Mouse (Mus musculus): ENCODE measurements around the gene Gm5678. TPM values are rescaled to one million over a fixed set of nuclear protein-coding genes. Genes with fewer than 3 reads are reported as not detected.

The Gm5678 gene
- total RNA-seq (2017): not detected in 2 replicates

DNA sequence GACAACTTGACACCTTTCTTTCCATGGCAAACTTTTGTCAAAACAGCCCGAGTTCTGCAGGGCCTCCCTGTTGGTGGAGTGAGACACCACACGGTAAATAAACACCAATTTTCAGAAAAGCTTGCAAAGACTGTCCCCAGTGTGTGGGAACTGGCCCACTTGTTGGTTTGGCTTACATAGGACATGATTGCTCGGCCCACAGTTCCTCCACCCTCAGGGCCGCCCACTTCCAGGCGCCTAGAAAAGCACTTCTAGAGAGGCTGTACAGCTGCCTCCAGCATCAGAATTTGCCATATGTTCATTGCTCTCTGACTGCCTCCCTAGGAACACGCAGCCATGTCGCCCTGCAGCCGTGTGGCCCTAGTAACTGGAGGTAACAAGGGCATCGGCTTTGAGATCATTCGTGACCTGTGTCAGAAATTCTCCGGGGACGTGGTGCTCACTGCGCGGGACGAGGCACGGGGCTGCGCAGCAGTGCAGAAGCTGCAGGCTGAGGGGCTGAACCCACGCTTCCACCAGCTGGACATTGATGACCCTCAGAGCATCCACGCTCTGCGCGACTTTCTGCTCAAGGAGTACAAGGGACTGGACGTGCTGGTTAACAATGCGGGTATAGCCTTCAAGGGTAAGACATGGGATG is at the start of gene Gm5678:
Gene Gm5678 (plus strand): TSS at position 337 of the 640 bp plus-strand sequence.
- ATAC-seq (replicated peaks; ENCODE audit: low read depth, poor library complexity, severe bottlenecking): no peak

GRCm38 (mm10) chr16:93578346-93579005 is 49.4 kb upstream of the Gm5678 start:
- ATAC-seq (replicated peaks; ENCODE audit: low read depth, poor library complexity, severe bottlenecking): no peak

DNA sequence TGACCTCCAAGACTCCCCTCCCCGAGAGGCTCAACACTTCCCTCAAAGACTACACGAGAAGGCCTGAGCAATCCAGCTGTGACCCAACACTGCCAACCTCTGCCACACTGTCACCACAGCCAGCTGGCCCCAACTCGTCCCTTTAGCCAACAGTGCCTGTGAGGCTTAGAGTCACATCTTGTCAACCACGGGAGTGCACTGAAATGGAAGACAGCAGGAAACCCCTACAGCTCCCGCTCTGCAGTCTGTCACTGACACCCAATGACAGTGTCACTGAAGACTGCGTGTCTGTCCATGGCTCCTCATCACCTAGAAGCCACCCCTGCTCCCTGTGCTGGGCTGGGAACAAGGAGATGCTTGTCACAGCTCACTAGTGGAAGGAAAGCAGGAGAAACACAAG is 46.8 kb upstream of the Gm5678 start:
- no peak for ATAC-seq (replicated peaks; ENCODE audit: low read depth, poor library complexity, severe bottlenecking)

GRCm38 (mm10) chr16:93584976-93585702 is 42.8 kb upstream of the Gm5678 start:
- peak; percentile 43 for ATAC-seq (replicated peaks; ENCODE audit: low read depth, poor library complexity, severe bottlenecking)

GRCm38 (mm10) chr16:93585703-93586205 is 42.1 kb upstream of the Gm5678 start:
- ATAC-seq (replicated peaks; ENCODE audit: low read depth, poor library complexity, severe bottlenecking): peak; percentile 82

- ATAC-seq (replicated peaks; ENCODE audit: low read depth, poor library complexity, severe bottlenecking): peak; percentile 25
Measured at GRCm38 (mm10) chr16:93586382-93586781, 41.5 kb upstream of the Gm5678 start.

- ATAC-seq (replicated peaks; ENCODE audit: low read depth, poor library complexity, severe bottlenecking): no peak
Measured at GRCm38 (mm10) chr16:93588281-93588680, 39.6 kb upstream of the Gm5678 start.

DNA sequence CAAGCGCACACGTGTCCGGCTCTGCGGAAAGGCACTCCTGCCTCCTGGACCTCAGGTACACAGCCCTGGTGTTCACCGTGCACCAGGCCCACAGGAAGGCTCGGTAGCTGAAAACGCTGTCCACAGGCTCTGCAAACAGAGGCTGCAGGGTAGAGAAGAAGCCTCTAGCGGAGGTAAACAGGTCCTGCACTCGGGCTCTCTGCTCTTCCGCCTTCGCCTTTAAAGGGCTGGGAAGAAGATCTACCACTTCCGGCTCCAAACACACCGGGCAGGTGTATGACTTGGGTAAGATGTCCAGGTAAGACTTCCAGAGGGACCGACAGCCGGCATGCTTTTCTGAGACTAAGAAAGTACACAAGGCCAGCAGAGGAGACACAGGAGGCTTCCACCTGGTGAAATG is 37.0 kb upstream of the Gm5678 start:
- ATAC-seq (replicated peaks; ENCODE audit: low read depth, poor library complexity, severe bottlenecking): no peak

DNA sequence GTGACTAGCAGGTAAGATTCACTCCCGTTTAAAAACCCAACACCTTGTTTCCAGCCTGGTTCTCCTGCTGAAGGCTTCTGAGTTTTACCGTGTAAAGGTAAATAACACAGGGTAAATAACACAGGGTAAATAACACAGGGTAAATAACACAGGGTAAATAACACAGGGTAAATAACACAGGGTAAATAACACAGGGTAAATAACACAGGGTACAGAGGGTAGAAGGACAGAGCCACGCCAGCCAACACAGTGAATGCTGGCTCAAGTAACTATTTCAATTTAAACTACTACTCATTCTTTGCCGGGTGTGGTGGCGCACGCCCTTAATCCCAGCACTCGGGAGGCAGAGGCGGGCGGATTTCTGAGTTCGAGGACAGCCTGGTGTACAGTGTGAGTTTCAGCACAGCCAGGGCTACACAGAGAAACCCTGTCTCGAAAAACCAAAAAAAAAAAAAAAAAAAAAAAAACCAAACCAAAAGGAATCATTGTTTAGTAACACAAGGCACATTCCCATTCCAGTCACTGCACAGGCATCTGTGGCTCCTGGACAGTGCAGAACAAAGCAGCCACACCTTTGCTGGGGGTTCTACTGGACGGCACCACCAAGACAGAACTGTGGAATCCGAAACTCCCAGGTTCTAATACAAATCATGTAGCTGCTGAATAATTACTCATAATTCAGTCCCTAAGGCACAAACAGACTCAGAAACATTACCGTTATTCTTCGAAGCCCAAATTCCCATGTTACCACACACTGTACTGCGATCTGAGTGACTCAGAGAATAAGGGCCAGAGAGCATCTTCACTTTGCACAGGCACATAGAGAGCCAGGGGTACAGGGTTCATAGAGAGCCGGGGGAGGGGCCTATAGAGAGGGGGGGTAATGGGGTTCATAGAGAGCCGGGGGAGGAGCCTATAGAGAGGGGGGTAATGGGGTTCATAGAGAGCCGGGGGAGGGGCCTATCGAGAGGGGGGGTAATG is 36.2 kb upstream of the Gm5678 start:
- no peak for ATAC-seq (replicated peaks; ENCODE audit: low read depth, poor library complexity, severe bottlenecking)

DNA sequence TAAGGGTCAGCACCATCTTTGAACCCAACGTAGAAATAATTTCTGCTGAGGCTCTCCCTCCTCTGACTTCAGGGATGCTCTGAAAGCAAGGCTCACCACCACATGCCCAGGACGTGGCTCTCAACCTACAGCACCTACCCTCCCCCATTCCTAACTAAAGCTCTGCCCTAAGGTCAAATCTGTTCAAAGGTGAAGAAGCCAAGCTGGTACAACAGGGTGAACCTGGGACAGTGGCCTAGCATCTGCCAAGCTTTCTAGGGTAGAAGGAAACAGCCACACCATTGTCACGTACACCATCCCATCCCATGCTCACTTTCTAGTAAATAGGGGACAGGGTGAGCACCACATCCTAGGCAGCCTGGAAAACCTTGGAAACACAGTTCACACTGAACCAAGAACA is 35.2 kb upstream of the Gm5678 start:
- ATAC-seq (replicated peaks; ENCODE audit: low read depth, poor library complexity, severe bottlenecking): no peak

DNA sequence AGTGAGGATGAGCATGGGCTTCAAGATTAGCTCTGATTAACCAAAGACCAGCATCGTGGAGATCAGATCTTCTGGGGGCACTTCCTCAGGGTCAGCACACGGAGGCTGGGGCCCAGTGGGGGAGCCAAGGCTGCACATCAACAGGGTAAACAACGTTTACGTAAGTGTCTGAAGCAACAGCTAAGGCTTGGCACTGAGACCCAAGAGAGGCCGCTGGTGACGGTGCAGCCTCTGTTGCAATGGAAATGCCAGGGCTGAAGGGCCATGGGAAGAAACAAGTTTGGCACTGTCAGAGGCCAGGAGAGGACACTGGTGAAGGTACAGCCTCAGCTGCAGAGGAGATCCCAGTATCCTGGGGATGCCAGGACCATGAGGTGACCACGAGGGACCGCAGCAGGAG is 34.5 kb upstream of the Gm5678 start:
- ATAC-seq (replicated peaks; ENCODE audit: low read depth, poor library complexity, severe bottlenecking): no peak

- ATAC-seq (replicated peaks; ENCODE audit: low read depth, poor library complexity, severe bottlenecking): no peak
Measured at GRCm38 (mm10) chr16:93594448-93594847, 33.4 kb upstream of the Gm5678 start.

DNA sequence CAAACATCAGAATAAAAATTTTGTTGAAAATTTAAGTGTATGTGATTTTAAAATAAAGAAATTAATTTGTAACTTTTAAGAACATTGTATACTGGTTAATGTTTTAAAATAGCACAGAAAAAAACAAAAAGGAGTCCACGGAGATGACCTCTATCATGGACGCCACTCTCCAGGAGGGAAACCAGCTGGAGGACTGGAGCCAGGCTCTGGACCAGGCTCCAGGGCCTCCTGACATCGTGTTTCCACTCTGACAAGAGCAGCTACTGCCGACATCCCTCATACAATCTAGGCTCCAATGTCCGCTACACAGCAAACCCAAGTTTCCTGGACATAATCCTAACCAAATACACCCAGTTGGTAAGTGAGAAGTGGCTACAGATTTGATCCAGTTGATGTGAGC is 32.1 kb upstream of the Gm5678 start:
- ATAC-seq (replicated peaks; ENCODE audit: low read depth, poor library complexity, severe bottlenecking): no peak

DNA sequence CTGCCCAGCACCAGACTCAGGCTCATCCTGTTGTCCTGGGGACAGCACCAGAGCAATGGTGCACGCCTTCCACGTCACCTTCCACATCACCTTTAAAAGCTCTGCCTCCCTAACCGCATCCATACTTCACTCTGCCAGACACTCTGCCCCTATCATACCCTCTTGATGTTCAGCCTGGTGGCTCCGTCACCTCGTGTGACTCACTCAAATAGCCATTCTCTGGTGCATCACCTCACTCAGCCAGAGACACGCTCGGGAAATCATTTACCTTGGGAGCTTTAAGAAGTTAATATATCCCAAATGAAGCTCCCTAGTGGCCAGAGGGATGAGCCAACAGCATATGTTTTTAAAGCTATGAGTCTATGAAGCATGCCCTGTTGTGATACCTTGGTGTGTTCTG is 31.1 kb upstream of the Gm5678 start:
- ATAC-seq (replicated peaks; ENCODE audit: low read depth, poor library complexity, severe bottlenecking): no peak

DNA sequence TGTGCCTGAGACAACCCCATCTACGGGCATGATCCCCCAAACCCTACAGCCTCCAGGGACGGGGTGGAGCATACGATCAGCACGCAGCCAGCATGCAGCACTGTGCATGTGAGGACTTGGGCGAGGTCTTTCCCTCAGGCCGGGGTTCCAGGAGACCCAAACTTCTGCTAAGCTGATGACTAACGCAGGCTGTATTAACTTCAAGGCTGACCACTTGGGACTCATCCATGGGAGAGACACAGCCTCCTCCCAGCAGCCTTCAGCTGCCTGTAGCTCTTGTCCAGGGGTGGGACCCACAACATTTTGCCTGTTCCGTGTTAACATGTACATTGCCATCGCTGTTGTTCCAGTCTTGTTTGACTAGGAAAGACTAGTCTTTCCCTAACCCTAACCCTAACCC is 30.3 kb upstream of the Gm5678 start:
- no peak for ATAC-seq (replicated peaks; ENCODE audit: low read depth, poor library complexity, severe bottlenecking)

DNA sequence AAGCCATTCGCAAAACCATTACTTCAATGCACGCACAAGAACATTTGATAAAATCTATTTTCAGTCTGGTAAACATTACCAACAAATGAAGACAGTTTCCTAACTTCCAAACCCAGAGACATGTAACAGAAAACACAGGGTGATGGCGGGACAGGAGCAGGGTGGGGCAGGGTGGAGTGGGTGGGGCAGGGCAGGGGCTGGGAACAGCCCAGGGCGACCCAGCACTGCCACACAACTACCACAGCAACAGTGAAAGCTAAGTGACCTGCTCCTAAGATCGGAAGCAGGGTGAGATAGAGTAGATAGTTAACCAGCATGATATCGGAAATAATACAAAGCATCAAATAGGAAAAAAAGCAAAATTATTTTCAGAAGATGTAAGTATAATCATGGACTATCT is 28.4 kb upstream of the Gm5678 start:
- no peak for ATAC-seq (replicated peaks; ENCODE audit: low read depth, poor library complexity, severe bottlenecking)

DNA sequence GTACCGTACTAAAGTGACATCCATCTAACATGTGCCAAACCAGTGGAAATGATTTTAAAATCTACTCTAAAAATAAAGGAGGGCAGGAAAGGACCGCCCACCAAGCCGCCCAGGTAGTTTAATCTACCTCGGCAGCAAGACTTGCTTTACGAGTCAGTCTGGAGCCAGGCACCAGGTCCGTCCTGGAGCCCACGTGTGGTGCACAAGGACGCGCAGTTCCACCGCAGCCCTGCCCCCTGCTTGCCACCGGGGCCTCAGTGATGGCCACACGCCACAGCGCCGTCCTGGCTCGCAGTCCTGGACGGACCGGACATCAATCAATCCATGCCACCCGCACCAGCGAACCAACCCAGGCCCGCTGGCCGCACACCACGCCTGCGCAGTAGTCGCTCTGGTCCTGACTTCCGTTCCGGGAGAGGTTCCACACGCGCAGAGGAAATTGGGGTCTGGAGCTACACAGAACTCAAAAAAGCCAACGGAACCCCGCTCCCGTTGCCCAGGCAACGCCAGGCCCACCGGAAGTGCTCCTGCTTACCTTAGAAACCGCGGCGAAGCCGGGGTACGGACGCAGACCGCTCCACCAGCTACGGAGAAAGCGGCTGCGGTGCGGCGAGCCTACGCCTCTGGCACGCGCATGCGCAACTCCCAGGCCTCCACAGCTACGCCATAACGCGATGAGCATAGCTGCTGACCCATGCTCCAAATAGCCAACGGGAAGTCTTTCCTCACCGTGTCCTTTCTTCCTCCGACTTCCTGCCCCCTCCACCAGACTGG is 24.3 kb upstream of the Gm5678 start, which contains the start of gene Setd4:
Gene Setd4 (minus strand): TSS at position 625 of the 774 bp plus-strand sequence.
- ATAC-seq (replicated peaks; ENCODE audit: low read depth, poor library complexity, severe bottlenecking): peak; percentile 79

- ATAC-seq (replicated peaks; ENCODE audit: low read depth, poor library complexity, severe bottlenecking): no peak
Measured at GRCm38 (mm10) chr16:93604481-93604969, 23.4 kb upstream of the Gm5678 start.

- no peak for ATAC-seq (replicated peaks; ENCODE audit: low read depth, poor library complexity, severe bottlenecking)
Measured at GRCm38 (mm10) chr16:93605553-93605952, 22.3 kb upstream of the Gm5678 start, which contains the start of gene Cbr1. TSS of gene Cbr1 (plus strand) at chr16:93605853.
